ENCODE assay signal across 24 mouse cellular contexts in genomic region chr19:37199889-37200288, GRCm38 (mm10). TPM values are rescaled to one million over a fixed set of nuclear protein-coding genes. Genes with fewer than 3 reads are reported as not detected.
DNase-seq lines count a peak whose midpoint lies in the region; ATAC-seq and TF ChIP-seq lines count a peak whose summit lies in the region.
"Had no signal": no experiment of that assay in that cellular context is flagged by ENCODE, and none has a peak within 500 bp of the region (broad histone marks: within the 10 kb centered on the region; RNA-seq: fewer than 3 reads in every experiment).

No protein-coding gene starts in this region.

- no peaks in the 10 kb centered on the region for H3K27me3 ChIP-seq in heart, adult 2 months (ENCODE audit: control insufficient read depth, insufficient read depth, low read length)
- no peaks in the 10 kb centered on the region for H3K27me3 ChIP-seq in heart, embryonic 14.5 days (ENCODE audit: control insufficient read depth, insufficient read depth, low read length)
- H3K27me3 ChIP-seq in heart, postnatal 0 days (ENCODE audit: control insufficient read depth, insufficient read depth, low read length): no peaks in the 10 kb centered on the region
- H3K27me3 ChIP-seq: embryonic facial prominence, embryonic 12.5 days; embryonic facial prominence, embryonic 15.5 days; hindbrain, embryonic 13.5 days; intestine, embryonic 15.5 days had no signal

- no peak for TF ChIP-seq EP300 in heart, adult 2 months (IDR thresholded peaks at IDR 0.05; ENCODE audit: insufficient read depth, low read depth, low read length)
- TF ChIP-seq EP300 in heart, postnatal 0 days (IDR thresholded peaks at IDR 0.05; ENCODE audit: low read depth): no peak

- H3K4me3 ChIP-seq in heart, adult 2 months: no peak overlapping the region
- H3K4me3 ChIP-seq in heart, embryonic 14.5 days (ENCODE audit: control insufficient read depth in 1 of 2, insufficient read depth in 1 of 2, low read depth in 1 of 2, low read length in 2 of 2): no peak overlapping the region
- no peak overlapping the region for H3K4me3 ChIP-seq in heart, postnatal 0 days (ENCODE audit: low read depth, low read length)
- H3K4me3 ChIP-seq: embryonic facial prominence, embryonic 12.5 days; embryonic facial prominence, embryonic 15.5 days; hindbrain, embryonic 10.5 days; hindbrain, embryonic 13.5 days; intestine, embryonic 15.5 days had no signal

- WGBS in heart, adult 2 months: 66% methylated on average over 2 of the region's 2 CpGs
- 46% methylated on average over 2 of the region's 2 CpGs for WGBS in heart, embryonic 14.5 days
- WGBS in heart, postnatal 0 days: 44% methylated on average over 2 of the region's 2 CpGs

- peaks cover 1% of the 10 kb centered on the region; the same call in 1 of the 2 replicates for H3K79me2 ChIP-seq in heart, adult 2 months (replicated peaks; ENCODE audit: control insufficient read depth, insufficient read depth, low read length)

- H3K27ac ChIP-seq in heart, adult 2 months: no peak overlapping the region
- peak overlapping the region; percentile 69 to 73 for H3K27ac ChIP-seq in heart, embryonic 14.5 days (replicated peaks in 1 of 2; ENCODE audit: control insufficient read depth in 1 of 2, insufficient read depth in 1 of 2, low read depth in 2 of 2, low read length in 2 of 2)
- peak overlapping the region; percentile 56; the same call in 1 of the 2 replicates for H3K27ac ChIP-seq in heart, postnatal 0 days (ENCODE audit: low read depth)
- H3K27ac ChIP-seq: embryonic facial prominence, embryonic 12.5 days; embryonic facial prominence, embryonic 15.5 days; hindbrain, embryonic 10.5 days; hindbrain, embryonic 13.5 days; intestine, embryonic 15.5 days had no signal

- no peak for TF ChIP-seq CTCF in heart, adult 2 months (IDR thresholded peaks at IDR 0.05)
- no peak for TF ChIP-seq CTCF in heart, postnatal 0 days (IDR thresholded peaks at IDR 0.05; ENCODE audit: low read depth)

- no peaks in the 10 kb centered on the region for H3K9me3 ChIP-seq in heart, embryonic 14.5 days (ENCODE audit: control insufficient read depth, low read length)
- H3K9me3 ChIP-seq in heart, postnatal 0 days (replicated peaks; ENCODE audit: control insufficient read depth, low read length): no peaks in the 10 kb centered on the region
- H3K9me3 ChIP-seq: embryonic facial prominence, embryonic 12.5 days; embryonic facial prominence, embryonic 15.5 days; hindbrain, embryonic 10.5 days; hindbrain, embryonic 13.5 days; intestine, embryonic 15.5 days had no signal

- no peak overlapping the region for H3K9ac ChIP-seq in heart, adult 2 months (ENCODE audit: low read depth, low read length)
- no peak overlapping the region; the same call in 1 of the 2 replicates for H3K9ac ChIP-seq in heart, embryonic 14.5 days (ENCODE audit: low read length)
- H3K9ac ChIP-seq in heart, postnatal 0 days (replicated peaks; ENCODE audit: low read depth, low read length): no peak overlapping the region
- H3K9ac ChIP-seq: embryonic facial prominence, embryonic 12.5 days; embryonic facial prominence, embryonic 15.5 days; forebrain, postnatal 0 days; hindbrain, embryonic 13.5 days; intestine, embryonic 15.5 days had no signal

- H3K4me2 ChIP-seq in heart, embryonic 14.5 days (ENCODE audit: low read length): peak overlapping the region; percentile 25; the same call in 1 of the 2 replicates
- H3K4me2 ChIP-seq in heart, postnatal 0 days (ENCODE audit: low read depth, low read length): no peak overlapping the region
- H3K4me2 ChIP-seq: embryonic facial prominence, embryonic 12.5 days; embryonic facial prominence, embryonic 15.5 days; hindbrain, embryonic 13.5 days; intestine, embryonic 15.5 days had no signal

- no peak for ATAC-seq in heart, embryonic 14.5 days (ENCODE audit: insufficient number of reproducible peaks, insufficient read depth, low FRiP score, low read depth)
- ATAC-seq in heart, postnatal 0 days (ENCODE audit: insufficient read depth, low read depth): peak; percentile 66; the same call in 1 of the 2 replicates
- ATAC-seq in megakaryocyte, adult 5-6 weeks (ENCODE audit: poor library complexity, severe bottlenecking): no peak
- ATAC-seq: forebrain, embryonic 14.5 days; forebrain, postnatal 0 days; hindbrain, embryonic 16.5 days; intestine, embryonic 15.5 days had no signal

- intact Hi-C loops in heart, adult 2 months (cut with DNase I): no loop called here
- intact Hi-C loops in heart, postnatal 36 days (cut with DNase I): no loop called here

- H3K36me3 ChIP-seq in heart, adult 2 months (ENCODE audit: control insufficient read depth, insufficient read depth, low read length): no peaks in the 10 kb centered on the region
- no peaks in the 10 kb centered on the region for H3K36me3 ChIP-seq in heart, embryonic 14.5 days (ENCODE audit: control insufficient read depth, insufficient read depth, low read length)
- H3K36me3 ChIP-seq in heart, postnatal 0 days (replicated peaks; ENCODE audit: control insufficient read depth, insufficient read depth, low read length): no peaks in the 10 kb centered on the region
- H3K36me3 ChIP-seq: embryonic facial prominence, embryonic 12.5 days; embryonic facial prominence, embryonic 15.5 days; hindbrain, embryonic 10.5 days; hindbrain, embryonic 13.5 days; intestine, embryonic 15.5 days had no signal

- peak; percentile 86 for DNase-seq in heart, adult 11 months
- DNase-seq in heart, adult 2 months: no peak
- no peak for DNase-seq in heart, adult 8-10 months (ENCODE audit: low spot score)
- DNase-seq in heart, postnatal 0 days (ENCODE audit: low spot score): peak; percentile 30
- no peak for DNase-seq in heart, postnatal 36 days
- DNase-seq: adrenal gland, adult 2 months; adrenal gland, postnatal 14 days; B cell, adult 2 months; cerebellum, adult 11 months; cerebellum, adult 2 months; cerebellum, adult 9-11 months; cerebellum, postnatal 25 days; forebrain, postnatal 0 days; gastrocnemius, postnatal 36 days; kidney, adult 11 months had no signal

- TF ChIP-seq POLR2A in heart, adult 2 months (IDR thresholded peaks at IDR 0.05; ENCODE audit: insufficient read depth, low read depth, low read length): no peak

- no peaks in the 10 kb centered on the region; the same call in 1 of the 2 replicates for H3K4me1 ChIP-seq in heart, adult 2 months (ENCODE audit: control insufficient read depth, insufficient read depth, low read length)
- peaks cover 0 to 4% of the 10 kb centered on the region in 2 experiments; a peak in 1 of 4 replicates for H3K4me1 ChIP-seq in heart, embryonic 14.5 days (ENCODE audit: control insufficient read depth in 2 of 2, insufficient read depth in 2 of 2, low read length in 2 of 2)
- 0 out of 2 replicates have a peak, but pooled peaks cover 10% of the 10 kb centered on the region for H3K4me1 ChIP-seq in heart, postnatal 0 days (ENCODE audit: control insufficient read depth, insufficient read depth)
- H3K4me1 ChIP-seq: embryonic facial prominence, embryonic 12.5 days; embryonic facial prominence, embryonic 15.5 days; hindbrain, embryonic 10.5 days; hindbrain, embryonic 13.5 days; intestine, embryonic 15.5 days had no signal

RNA-seq across cellular contexts. Expression of gene March5, which starts 7.5 kb away (rescaled TPM):
- total RNA-seq in heart, adult 2 months (2021): 10 to 100 TPM; 79.7 to 84.8 TPM
- 32.6 and 57.7 TPM in 2 replicates for polyA plus RNA-seq in heart, adult 2 months (2012; rRNA removed)
- polyA plus RNA-seq in heart, embryonic 14.5 days (2014; fragmentation: Nextera tagmentation; extraction: Ambion mirVana): 102 and 104 TPM in 2 replicates
- total RNA-seq in heart, adult 8-10 months (2022): 10 to 100 TPM; 72.4 to 87.0 (median 78.7) TPM
- 72.7 and 80.9 TPM in 2 replicates for total RNA-seq in heart, postnatal 0 days (2014; rRNA removed; ENCODE audit: low replicate concordance)
- 82.5 and 84.3 TPM in 2 replicates for polyA plus RNA-seq in heart, postnatal 0 days (2015; fragmentation: Nextera tagmentation; extraction: Ambion mirVana)
- 10 to 100 TPM; 76.8 to 88.5 TPM for total RNA-seq in heart, postnatal 36 days (2021)
- total RNA-seq in megakaryocyte, adult 5-6 weeks (2015): 84.3 and 90.3 TPM in 2 replicates
- total RNA-seq in megakaryocyte, adult 5-6 weeks (2017): 52.5 and 52.6 TPM in 2 replicates

RNA-seq across cellular contexts. Expression of gene Cpeb3, which starts 8.5 kb away (rescaled TPM):
- total RNA-seq in heart, adult 2 months (2021): 10 to 100 TPM; 78.9 to 96.9 TPM
- 35.6 and 53.9 TPM in 2 replicates for polyA plus RNA-seq in heart, adult 2 months (2012; rRNA removed)
- polyA plus RNA-seq in heart, embryonic 14.5 days (2014; fragmentation: Nextera tagmentation; extraction: Ambion mirVana): 8.8 and 8.9 TPM in 2 replicates
- 100 to 1,000 TPM in 1 of 4 experiments, 10 to 100 TPM in 3; 77.7 to 103 (median 89.0) TPM for total RNA-seq in heart, adult 8-10 months (2022)
- total RNA-seq in heart, postnatal 0 days (2014; rRNA removed; ENCODE audit: low replicate concordance): 19.6 and 21.8 TPM in 2 replicates
- polyA plus RNA-seq in heart, postnatal 0 days (2015; fragmentation: Nextera tagmentation; extraction: Ambion mirVana): 13.5 and 13.7 TPM in 2 replicates
- 10 to 100 TPM; 77.6 to 93.0 TPM for total RNA-seq in heart, postnatal 36 days (2021)
- 0.58 and 1.2 TPM in 2 replicates for total RNA-seq in megakaryocyte, adult 5-6 weeks (2015)
- 0.37 and 1.3 TPM in 2 replicates for total RNA-seq in megakaryocyte, adult 5-6 weeks (2017)

Comparison
In these comparisons a context has a peak if more than half of its experiments do, and no peak if none do; other contexts are left out.
1. DNase-seq: peak in heart, adult 11 months (single experiment) and heart, postnatal 0 days (single experiment); none in heart, adult 2 months (0 of 2), heart, adult 8-10 months (single experiment) and heart, postnatal 36 days (0 of 2).